In the genomic region with DNA sequence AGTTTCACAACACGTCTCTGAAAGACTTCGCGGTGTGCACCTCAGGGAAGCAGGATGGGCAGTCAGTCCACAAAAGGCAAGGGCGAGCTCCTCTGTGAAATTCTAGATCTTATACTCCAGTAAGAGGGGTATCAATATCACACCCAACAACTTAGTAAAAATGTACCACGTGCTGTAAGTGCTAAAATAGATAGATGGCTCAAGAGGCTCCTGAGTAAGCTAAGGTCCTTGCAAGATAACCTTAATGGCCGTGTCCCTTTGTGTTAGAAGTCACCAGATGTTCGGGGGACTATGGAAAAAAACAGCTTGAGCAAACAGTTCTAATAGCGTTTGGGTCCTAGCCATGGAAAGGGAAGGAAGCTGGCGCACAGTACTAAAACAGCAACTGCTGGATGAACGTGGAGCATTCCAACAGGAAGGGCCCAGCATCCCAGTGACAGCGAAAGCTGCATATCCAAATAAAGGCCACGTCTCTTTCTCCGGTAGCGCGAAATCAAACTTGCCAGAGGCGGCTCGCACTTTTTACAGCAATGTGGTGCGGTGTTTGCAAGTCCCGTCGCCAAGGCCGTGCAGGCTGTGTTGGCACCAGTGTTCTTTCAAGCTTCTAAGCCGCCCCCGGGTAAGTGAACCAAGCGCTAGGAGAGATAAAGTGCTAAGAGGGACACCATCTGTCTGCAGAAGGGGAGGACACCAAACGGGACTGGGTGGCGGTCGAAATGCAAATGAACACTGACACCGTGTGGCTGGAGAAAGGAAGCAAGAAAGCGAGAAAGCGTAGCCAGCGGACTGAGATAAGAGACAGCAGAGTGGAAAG, we compare ENCODE assay signal across 8 mouse cellular contexts. TPM values are rescaled to one million over a fixed set of nuclear protein-coding genes. Genes with fewer than 3 reads are reported as not detected.
DNase-seq lines count a peak whose midpoint lies in the region; ATAC-seq and TF ChIP-seq lines count a peak whose summit lies in the region.

No protein-coding gene starts in this region.

- peak overlapping the region; percentile 76 for H3K4me2 ChIP-seq in heart, embryonic 13.5 days
- H3K4me2 ChIP-seq in kidney, postnatal 0 days (ENCODE audit: low read length) = peak overlapping the region; percentile 88

- H3K36me3 ChIP-seq in heart, embryonic 13.5 days = no peaks in the 10 kb centered on the region
- H3K36me3 ChIP-seq in kidney, postnatal 0 days (ENCODE audit: insufficient read depth, low read length) = no peaks in the 10 kb centered on the region
- no peaks in the 10 kb centered on the region for H3K36me3 ChIP-seq in liver, adult 2 months (ENCODE audit: control insufficient read depth, insufficient read depth, low read length)

- H3K4me3 ChIP-seq in brown adipose tissue, adult 24 weeks (ENCODE audit: insufficient read depth, low read depth, low read length) = peak overlapping the region; percentile 54
- H3K4me3 ChIP-seq in heart, embryonic 13.5 days = peak overlapping the region; percentile 56
- peak overlapping the region; percentile 36 for H3K4me3 ChIP-seq in kidney, postnatal 0 days (replicated peaks; ENCODE audit: low read depth, low read length)
- H3K4me3 ChIP-seq in liver, adult 2 months (ENCODE audit: insufficient read depth, low read depth, low read length) = peak overlapping the region; percentile 49

- WGBS in heart, embryonic 13.5 days = 5% methylated on average over 31 of the region's 31 CpGs
- WGBS in kidney, postnatal 0 days = 3% methylated on average over 31 of the region's 31 CpGs
- 9% methylated on average over 31 of the region's 31 CpGs for WGBS in liver, adult 2 months

- DNase-seq in kidney, postnatal 0 days (ENCODE audit: low spot score) = peak; percentile 96
- peak; percentile 64 for DNase-seq in liver, adult 2 months (ENCODE audit: extremely low read depth, low read depth, low spot score)
- DNase-seq in spleen, postnatal 14 days (ENCODE audit: low spot score in 2 of 2) = peak; percentile 58 to 67

- no peaks in the 10 kb centered on the region for H3K9me3 ChIP-seq in heart, embryonic 13.5 days
- no peaks in the 10 kb centered on the region for H3K9me3 ChIP-seq in kidney, postnatal 0 days (replicated peaks; ENCODE audit: low read length)

- H3K4me1 ChIP-seq in brown adipose tissue, adult 24 weeks (ENCODE audit: control insufficient read depth, insufficient read depth, insufficient read length, low read length) = no peaks in the 10 kb centered on the region
- H3K4me1 ChIP-seq in heart, embryonic 13.5 days = peaks cover 18% of the 10 kb centered on the region
- 0 out of 2 replicates have a peak, but pooled peaks cover 4% of the 10 kb centered on the region for H3K4me1 ChIP-seq in kidney, postnatal 0 days (replicated peaks; ENCODE audit: insufficient read depth, low read length)
- no peaks in the 10 kb centered on the region for H3K4me1 ChIP-seq in liver, adult 2 months (ENCODE audit: control insufficient read depth, insufficient read depth, low read length)

- no peaks in the 10 kb centered on the region for H3K79me2 ChIP-seq in liver, adult 2 months (ENCODE audit: control insufficient read depth, insufficient read depth, low read length)

- no peak for TF ChIP-seq POLR2A in liver, adult 2 months (IDR thresholded peaks at IDR 0.05; ENCODE audit: extremely low read depth, insufficient read depth, low read length)

- no peak overlapping the region for H3K27ac ChIP-seq in brown adipose tissue, adult 24 weeks (replicated peaks; ENCODE audit: low read depth, low read length)
- H3K27ac ChIP-seq in heart, embryonic 13.5 days (replicated peaks) = peak overlapping the region; percentile 53
- peak overlapping the region; percentile 60; the same call in 1 of the 2 replicates for H3K27ac ChIP-seq in kidney, postnatal 0 days
- H3K27ac ChIP-seq in liver, adult 2 months (replicated peaks; ENCODE audit: insufficient read depth, low read depth, low read length) = no peak overlapping the region

- ATAC-seq in CD4-positive, CD25-positive, alpha-beta regulatory T cell, adult 4 months = peak; percentile 97
- peak; percentile 97 for ATAC-seq in erythroid progenitor cell, adult 5-6 weeks (replicated peaks; ENCODE audit: low FRiP score, poor library complexity, severe bottlenecking)
- ATAC-seq in heart, embryonic 13.5 days (ENCODE audit: extremely low read depth, insufficient number of reproducible peaks, low FRiP score, low TSS enrichment) = peak; percentile 56
- peak; percentile 82 for ATAC-seq in kidney, postnatal 0 days (replicated peaks; ENCODE audit: low FRiP score, low read depth)
- ATAC-seq in monocyte, adult 5-6 weeks (replicated peaks; ENCODE audit: insufficient number of reproducible peaks, low FRiP score, low TSS enrichment, poor library complexity, severe bottlenecking) = peak; percentile 74

- TF ChIP-seq CTCF in kidney, postnatal 0 days (IDR thresholded peaks at IDR 0.05; ENCODE audit: low read depth) = peak; percentile 92
- peak; percentile 86 for TF ChIP-seq CTCF in liver, adult 2 months (IDR thresholded peaks at IDR 0.05; ENCODE audit: low read depth, low read length)

- no peaks in the 10 kb centered on the region for H3K27me3 ChIP-seq in heart, embryonic 13.5 days (replicated peaks)
- no peaks in the 10 kb centered on the region for H3K27me3 ChIP-seq in kidney, postnatal 0 days (ENCODE audit: insufficient read depth, low read length)
- no peaks in the 10 kb centered on the region for H3K27me3 ChIP-seq in liver, adult 2 months (ENCODE audit: control insufficient read depth, insufficient read depth, low read length)

- H3K9ac ChIP-seq in heart, embryonic 13.5 days = peak overlapping the region; percentile 77
- H3K9ac ChIP-seq in kidney, postnatal 0 days (ENCODE audit: low read depth, low read length) = peak overlapping the region; percentile 40; the same call in 1 of the 2 replicates
- H3K9ac ChIP-seq in liver, adult 2 months (ENCODE audit: low read depth, low read length) = peak overlapping the region; percentile 25

RNA-seq across cellular contexts. Expression of a gene that starts 24.4 kb away (rescaled TPM):
- polyA plus RNA-seq in CD4-positive, CD25-positive, alpha-beta regulatory T cell, adult 4 months (2017; shearing (Covaris generic)) = 10 to 100 TPM; 55.9 to 66.9 TPM
- polyA plus RNA-seq in brown adipose tissue, adult 24 weeks (2012; ENCODE audit: insufficient read depth, insufficient read length, missing spikeins) = 20.0 and 24.1 TPM in 2 replicates
- 35.0 and 53.2 TPM in 2 replicates for total RNA-seq in erythroid progenitor cell, adult 5-6 weeks (2015; ENCODE audit: low replicate concordance)
- 90.9 and 107 TPM in 2 replicates for total RNA-seq in erythroid progenitor cell, adult 5-6 weeks (2017; ENCODE audit: low replicate concordance)
- polyA plus RNA-seq in heart, embryonic 13.5 days (2015; fragmentation: Nextera tagmentation; extraction: Ambion mirVana) = 50.7 and 57.8 TPM in 2 replicates
- 56.2 and 60.3 TPM in 2 replicates for polyA plus RNA-seq in kidney, postnatal 0 days (2015; fragmentation: Nextera tagmentation; extraction: Ambion mirVana)
- 22.1 and 23.8 TPM in 2 replicates for total RNA-seq in liver, adult 2 months (2014; rRNA removed)
- 13.8 and 14.0 TPM in 2 replicates for polyA plus RNA-seq in liver, adult 2 months (2012; rRNA removed)
- total RNA-seq in monocyte, adult 5-6 weeks (2017) = 183 to 185 TPM (median 183 TPM) in 3 replicates

RNA-seq across cellular contexts. Expression of a gene that starts 31.6 kb away (rescaled TPM):
- 1 to 10 TPM; 1.7 to 2.4 TPM for polyA plus RNA-seq in CD4-positive, CD25-positive, alpha-beta regulatory T cell, adult 4 months (2017; shearing (Covaris generic))
- polyA plus RNA-seq in brown adipose tissue, adult 24 weeks (2012; ENCODE audit: insufficient read depth, insufficient read length, missing spikeins) = not detected in 2 replicates
- total RNA-seq in erythroid progenitor cell, adult 5-6 weeks (2015; ENCODE audit: low replicate concordance) = not detected in 2 replicates
- total RNA-seq in erythroid progenitor cell, adult 5-6 weeks (2017; ENCODE audit: low replicate concordance) = 0.51 and 3.9 TPM in 2 replicates
- 11.7 and 12.2 TPM in 2 replicates for polyA plus RNA-seq in heart, embryonic 13.5 days (2015; fragmentation: Nextera tagmentation; extraction: Ambion mirVana)
- polyA plus RNA-seq in kidney, postnatal 0 days (2015; fragmentation: Nextera tagmentation; extraction: Ambion mirVana) = 0.76 and 0.88 TPM in 2 replicates
- total RNA-seq in liver, adult 2 months (2014; rRNA removed) = 2.8 TPM in 1 of 2 replicates, not detected in the other
- 0.10 TPM in 1 of 2 replicates, not detected in the other for polyA plus RNA-seq in liver, adult 2 months (2012; rRNA removed)
- 1.5 TPM in 1 of 3 replicates, not detected in the others for total RNA-seq in monocyte, adult 5-6 weeks (2017)

RNA-seq across cellular contexts. Expression of a gene that starts 43.9 kb away (rescaled TPM):
- 100 to 1,000 TPM; 177 to 260 TPM for polyA plus RNA-seq in CD4-positive, CD25-positive, alpha-beta regulatory T cell, adult 4 months (2017; shearing (Covaris generic))
- polyA plus RNA-seq in brown adipose tissue, adult 24 weeks (2012; ENCODE audit: insufficient read depth, insufficient read length, missing spikeins) = 1,941 and 2,055 TPM in 2 replicates
- total RNA-seq in erythroid progenitor cell, adult 5-6 weeks (2015; ENCODE audit: low replicate concordance) = 34.2 and 67.1 TPM in 2 replicates
- 9.3 and 17.5 TPM in 2 replicates for total RNA-seq in erythroid progenitor cell, adult 5-6 weeks (2017; ENCODE audit: low replicate concordance)
- polyA plus RNA-seq in heart, embryonic 13.5 days (2015; fragmentation: Nextera tagmentation; extraction: Ambion mirVana) = 1,322 and 1,484 TPM in 2 replicates
- 1,354 and 1,434 TPM in 2 replicates for polyA plus RNA-seq in kidney, postnatal 0 days (2015; fragmentation: Nextera tagmentation; extraction: Ambion mirVana)
- total RNA-seq in liver, adult 2 months (2014; rRNA removed) = 104 and 139 TPM in 2 replicates
- 179 and 231 TPM in 2 replicates for polyA plus RNA-seq in liver, adult 2 months (2012; rRNA removed)
- total RNA-seq in monocyte, adult 5-6 weeks (2017) = 31.4 to 81.5 TPM (median 60.3 TPM) in 3 replicates

RNA-seq across cellular contexts. Expression of a gene that starts 50.0 kb away (rescaled TPM):
- 10 to 100 TPM; 18.4 to 30.4 TPM for polyA plus RNA-seq in CD4-positive, CD25-positive, alpha-beta regulatory T cell, adult 4 months (2017; shearing (Covaris generic))
- 22.5 and 26.8 TPM in 2 replicates for polyA plus RNA-seq in brown adipose tissue, adult 24 weeks (2012; ENCODE audit: insufficient read depth, insufficient read length, missing spikeins)
- total RNA-seq in erythroid progenitor cell, adult 5-6 weeks (2015; ENCODE audit: low replicate concordance) = 47.8 and 48.7 TPM in 2 replicates
- total RNA-seq in erythroid progenitor cell, adult 5-6 weeks (2017; ENCODE audit: low replicate concordance) = 64.4 and 73.0 TPM in 2 replicates
- polyA plus RNA-seq in heart, embryonic 13.5 days (2015; fragmentation: Nextera tagmentation; extraction: Ambion mirVana) = 35.7 and 44.6 TPM in 2 replicates
- 26.5 and 26.6 TPM in 2 replicates for polyA plus RNA-seq in kidney, postnatal 0 days (2015; fragmentation: Nextera tagmentation; extraction: Ambion mirVana)
- 14.8 TPM in 2 replicates for total RNA-seq in liver, adult 2 months (2014; rRNA removed)
- polyA plus RNA-seq in liver, adult 2 months (2012; rRNA removed) = 1.8 and 2.0 TPM in 2 replicates
- 61.2 to 95.8 TPM (median 67.4 TPM) in 3 replicates for total RNA-seq in monocyte, adult 5-6 weeks (2017)

Comparison
In these comparisons a context has a peak if more than half of its experiments do, and no peak if none do; other contexts are left out.
1. H3K27ac ChIP-seq: peak in heart, embryonic 13.5 days (single experiment) and kidney, postnatal 0 days (single experiment); none in brown adipose tissue, adult 24 weeks (single experiment) and liver, adult 2 months (single experiment).
2. H3K9ac ChIP-seq: peak in every context shown above with its lines; median percentile 77 in heart, embryonic 13.5 days; 40 in kidney, postnatal 0 days; 25 in liver, adult 2 months.
3. Peak in every context shown above with its lines, with median percentiles within 50 percentile points of each other: ATAC-seq, H3K4me3 ChIP-seq and DNase-seq.